Mouse (Mus musculus) liver, postnatal 0 days (tissue): ENCODE measurements around the gene Ifnar1.

Source experiments
- CTCF ChIP-seq: sonication (generic); IDR thresholded peaks from 2 replicates; pipeline ENCODE4 v1.5.1; 2016; ENCODE audit warnings: antibody characterized with exemption, low read depth
- EP300 ChIP-seq: IDR thresholded peaks from 2 replicates; pipeline ENCODE4 v1.6.1; 2016; ENCODE audit warnings: antibody characterized with exemption, low read depth, mild to moderate bottlenecking

DNA sequence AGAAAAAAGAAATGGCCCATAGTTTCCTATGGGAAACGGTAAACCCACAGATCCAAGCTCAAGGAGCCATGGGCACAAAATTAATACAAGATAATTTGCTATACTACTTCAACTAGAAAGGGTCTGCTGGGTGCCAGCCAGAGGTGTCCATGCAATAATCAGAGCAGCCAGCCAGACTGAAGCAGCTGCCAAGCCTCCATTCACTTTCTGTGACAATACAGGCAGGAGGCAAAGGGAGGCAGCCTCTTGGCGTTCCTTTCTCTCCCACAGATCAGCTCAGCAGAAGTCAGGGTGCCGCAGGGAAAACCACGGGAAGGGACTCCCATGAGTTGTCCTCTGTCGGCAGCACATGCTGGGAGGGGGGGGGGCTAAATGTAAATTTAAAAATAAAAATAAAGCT, 26.1 kb upstream of the Ifnar1 start:
- TF ChIP-seq CTCF (no peak), EP300 (no peak)
